Mouse (Mus musculus) G1E (cell line): ENCODE results near the gene Specc1.

Experiments used
- CTCF ChIP-seq: IDR thresholded peaks from 2 replicates; pipeline ENCODE4 v1.5.1; 2012; ENCODE audit warnings: low read depth, low read length, inconsistent platforms, mixed read lengths
- GATA1 ChIP-seq: IDR thresholded peaks from 2 replicates; pipeline ENCODE4 v1.6.1; 2012; ENCODE audit warnings: borderline replicate concordance, low read length, inconsistent platforms, mixed read lengths
- TAL1 ChIP-seq: conservative IDR thresholded peaks from 2 replicates; pipeline ENCODE4 v1.6.1; 2012; ENCODE audit warnings: low read depth, low read length, inconsistent platforms, mixed read lengths

- TF ChIP-seq GATA1: no peak
- no peak for TF ChIP-seq CTCF
- TF ChIP-seq TAL1: no peak
Measured at GRCm38 (mm10) chr11:61999501-61999900, 42.9 kb downstream of the Specc1 start.
